In the genomic region with DNA sequence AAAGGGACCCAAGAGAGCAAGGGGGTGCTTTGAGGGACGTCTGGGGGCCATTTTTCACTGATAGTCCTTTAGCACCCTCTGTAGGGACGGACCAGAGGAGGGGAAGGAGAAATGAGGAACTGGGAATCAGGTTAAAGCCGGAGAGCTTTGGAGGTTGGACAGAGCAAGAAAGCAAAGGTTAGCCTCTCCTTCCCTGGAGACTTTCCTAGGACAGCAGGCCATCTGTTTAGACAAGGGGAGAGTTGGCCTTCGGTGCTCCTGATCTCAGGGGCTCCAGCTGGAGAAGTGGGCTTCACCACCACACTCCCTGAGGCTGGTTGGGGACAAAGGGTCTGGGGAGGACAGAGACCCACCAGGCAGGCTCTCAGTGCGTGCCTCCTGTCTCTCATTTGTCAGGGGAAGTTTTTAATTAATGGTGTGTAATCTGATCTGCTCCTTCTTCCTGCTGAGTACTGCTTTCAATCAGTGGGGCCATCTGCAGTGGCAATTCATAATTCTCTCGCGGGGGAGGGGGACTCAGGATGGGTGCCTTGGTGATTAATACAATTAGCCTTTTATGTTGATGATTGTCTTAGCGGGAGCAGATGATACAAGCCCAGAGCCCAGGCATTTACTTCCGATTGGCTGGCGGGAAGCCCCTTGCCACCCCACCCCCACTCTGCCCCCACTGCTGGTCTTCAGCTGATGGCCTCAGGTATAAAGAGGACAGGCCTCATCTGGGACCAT, we compare ENCODE assay signal across 10 mouse cellular contexts. TPM values are rescaled to one million over a fixed set of nuclear protein-coding genes. Genes with fewer than 3 reads are reported as not detected.
DNase-seq lines count a peak whose midpoint lies in the region; ATAC-seq and TF ChIP-seq lines count a peak whose summit lies in the region.
"Had no signal": no experiment of that assay in that cellular context is flagged by ENCODE, and none has a peak within 500 bp of the region (broad histone marks: within the 10 kb centered on the region; RNA-seq: fewer than 3 reads in every experiment).

No protein-coding gene starts in this region.

- H3K27me3 ChIP-seq in embryonic facial prominence, embryonic 12.5 days, result peaks cover 58% of the 10 kb centered on the region
- H3K27me3 ChIP-seq in hindbrain, postnatal 0 days (ENCODE audit: insufficient read depth, low read length), result no peaks in the 10 kb centered on the region
- 0 out of 2 replicates have a peak, but pooled peaks cover 2% of the 10 kb centered on the region for H3K27me3 ChIP-seq in heart, adult 2 months (ENCODE audit: control insufficient read depth, insufficient read depth, low read length)

- H3K36me3 ChIP-seq in embryonic facial prominence, embryonic 12.5 days, result no peaks in the 10 kb centered on the region
- H3K36me3 ChIP-seq in hindbrain, postnatal 0 days (ENCODE audit: insufficient read depth, low read length), result no peaks in the 10 kb centered on the region
- no peaks in the 10 kb centered on the region for H3K36me3 ChIP-seq in heart, adult 2 months (ENCODE audit: control insufficient read depth, insufficient read depth, low read length)
- H3K36me3 ChIP-seq: limb, embryonic 12.5 days had no signal

- 0 out of 2 replicates have a peak, but pooled peaks cover 2% of the 10 kb centered on the region for H3K9me3 ChIP-seq in embryonic facial prominence, embryonic 12.5 days
- H3K9me3 ChIP-seq in hindbrain, postnatal 0 days (ENCODE audit: low read length), result no peaks in the 10 kb centered on the region
- H3K9me3 ChIP-seq: limb, embryonic 12.5 days had no signal

- H3K9ac ChIP-seq in embryonic facial prominence, embryonic 12.5 days, result no peak overlapping the region
- no peak overlapping the region for H3K9ac ChIP-seq in hindbrain, postnatal 0 days (replicated peaks; ENCODE audit: low read length)
- no peak overlapping the region for H3K9ac ChIP-seq in heart, adult 2 months (ENCODE audit: low read depth, low read length)
- H3K9ac ChIP-seq: limb, embryonic 12.5 days had no signal

- no peak for TF ChIP-seq POLR2A in heart, adult 2 months (IDR thresholded peaks at IDR 0.05; ENCODE audit: insufficient read depth, low read depth, low read length)

- H3K4me2 ChIP-seq in embryonic facial prominence, embryonic 12.5 days (replicated peaks), result peak overlapping the region; percentile 1; the same call in 1 of the 2 replicates
- H3K4me2 ChIP-seq in hindbrain, postnatal 0 days (ENCODE audit: low read depth, low read length), result no peak overlapping the region
- H3K4me2 ChIP-seq: limb, embryonic 12.5 days had no signal

- no peak overlapping the region for H3K27ac ChIP-seq in embryonic facial prominence, embryonic 12.5 days
- peak overlapping the region; percentile 45; the same call in 1 of the 2 replicates for H3K27ac ChIP-seq in hindbrain, postnatal 0 days
- H3K27ac ChIP-seq in heart, adult 2 months, result no peak overlapping the region
- H3K27ac ChIP-seq: limb, embryonic 12.5 days had no signal

- H3K4me1 ChIP-seq in embryonic facial prominence, embryonic 12.5 days, result peaks cover 38% of the 10 kb centered on the region
- peaks cover 15% of the 10 kb centered on the region for H3K4me1 ChIP-seq in hindbrain, postnatal 0 days (ENCODE audit: insufficient read depth, low read length)
- H3K4me1 ChIP-seq in heart, adult 2 months (ENCODE audit: control insufficient read depth, insufficient read depth, low read length), result no peaks in the 10 kb centered on the region

- WGBS in embryonic facial prominence, embryonic 12.5 days, result 8% methylated on average over 10 of the region's 10 CpGs
- WGBS in hindbrain, postnatal 0 days, result 10% methylated on average over 10 of the region's 10 CpGs
- 48% methylated on average over 10 of the region's 10 CpGs for WGBS in heart, adult 2 months

- no peak for TF ChIP-seq CTCF in hindbrain, postnatal 0 days (IDR thresholded peaks at IDR 0.05; ENCODE audit: low read depth)
- no peak for TF ChIP-seq CTCF in heart, adult 2 months (IDR thresholded peaks at IDR 0.05)

- ATAC-seq in embryonic facial prominence, embryonic 12.5 days (ENCODE audit: insufficient number of reproducible peaks, insufficient read depth, low FRiP score, low TSS enrichment), result no peak
- ATAC-seq in hindbrain, postnatal 0 days, result peak; percentile 69

- DNase-seq in left cerebral cortex, postnatal 4 days, result peak; percentile 68
- no peak for DNase-seq in left cerebral cortex, adult 18-20 months (ENCODE audit: low spot score in 2 of 2)
- DNase-seq in hindbrain, postnatal 0 days (ENCODE audit: low spot score), result peak; percentile 74
- DNase-seq in retina, embryonic 14.5 days (ENCODE audit: low spot score), result peak; percentile 85
- DNase-seq in heart, adult 2 months, result no peak
- no peak for DNase-seq in testis, postnatal 10 days (ENCODE audit: low spot score)
- DNase-seq in adipocyte (ENCODE audit: low spot score), result no peak

- intact Hi-C loops in left cerebral cortex, postnatal 4 days (cut with DNase I), result no loop called here
- intact Hi-C loops in heart, adult 2 months (cut with DNase I), result no loop called here

- no peak overlapping the region for H3K4me3 ChIP-seq in embryonic facial prominence, embryonic 12.5 days
- no peak overlapping the region for H3K4me3 ChIP-seq in hindbrain, postnatal 0 days (ENCODE audit: low read length)
- no peak overlapping the region for H3K4me3 ChIP-seq in heart, adult 2 months
- H3K4me3 ChIP-seq: limb, embryonic 12.5 days had no signal

- H3K79me2 ChIP-seq in heart, adult 2 months (replicated peaks; ENCODE audit: control insufficient read depth, insufficient read depth, low read length), result no peaks in the 10 kb centered on the region

- TF ChIP-seq EP300 in heart, adult 2 months (IDR thresholded peaks at IDR 0.05; ENCODE audit: insufficient read depth, low read depth, low read length), result no peak

RNA-seq across cellular contexts. Expression of a gene that starts 6.4 kb away (rescaled TPM):
- total RNA-seq in left cerebral cortex, postnatal 4 days (2021), result not detected
- under 1 TPM; 0.35 to 0.61 TPM for total RNA-seq in left cerebral cortex, adult 18-20 months (2021)
- polyA plus RNA-seq in embryonic facial prominence, embryonic 12.5 days (2016; fragmentation: Nextera tagmentation; extraction: Ambion mirVana), result 0.08 TPM in 1 of 2 replicates, not detected in the other
- total RNA-seq in hindbrain, postnatal 0 days (2014; rRNA removed), result 0.14 and 0.26 TPM in 2 replicates
- 0.33 and 0.50 TPM in 2 replicates for polyA plus RNA-seq in hindbrain, postnatal 0 days (2015; fragmentation: Nextera tagmentation; extraction: Ambion mirVana)
- total RNA-seq in heart, adult 2 months (2021), result under 1 TPM; 0.18 to 0.27 TPM
- polyA plus RNA-seq in heart, adult 2 months (2012; rRNA removed), result 0.08 and 0.18 TPM in 2 replicates
- total RNA-seq: megakaryocyte, adult 5-6 weeks had no signal
- polyA plus RNA-seq: limb, embryonic 12.5 days had no signal

RNA-seq across cellular contexts. Expression of a gene that starts 17.0 kb away (rescaled TPM):
- total RNA-seq in left cerebral cortex, postnatal 4 days (2021), result 1 to 10 TPM in 1 of 2 experiments, under 1 TPM in 1; 0.28 to 1.1 TPM
- total RNA-seq in left cerebral cortex, adult 18-20 months (2021), result under 1 TPM in 1 of 2 experiments, not detected in 1; 0.30 TPM
- 0.33 TPM in 1 of 2 replicates, not detected in the other for polyA plus RNA-seq in embryonic facial prominence, embryonic 12.5 days (2016; fragmentation: Nextera tagmentation; extraction: Ambion mirVana)
- total RNA-seq in hindbrain, postnatal 0 days (2014; rRNA removed), result 3.8 and 5.5 TPM in 2 replicates
- polyA plus RNA-seq in hindbrain, postnatal 0 days (2015; fragmentation: Nextera tagmentation; extraction: Ambion mirVana), result 1.1 TPM in 2 replicates
- total RNA-seq in heart, adult 2 months (2021), result under 1 TPM in 1 of 2 experiments, not detected in 1; 0.42 TPM
- polyA plus RNA-seq in heart, adult 2 months (2012; rRNA removed), result 0.91 and 7.2 TPM in 2 replicates
- total RNA-seq: megakaryocyte, adult 5-6 weeks had no signal
- polyA plus RNA-seq: limb, embryonic 12.5 days had no signal

RNA-seq across cellular contexts. Expression of a gene that starts 28.7 kb away (rescaled TPM):
- not detected for total RNA-seq in left cerebral cortex, postnatal 4 days (2021)
- not detected for total RNA-seq in left cerebral cortex, adult 18-20 months (2021)
- polyA plus RNA-seq in embryonic facial prominence, embryonic 12.5 days (2016; fragmentation: Nextera tagmentation; extraction: Ambion mirVana), result not detected in 2 replicates
- not detected in 2 replicates for total RNA-seq in hindbrain, postnatal 0 days (2014; rRNA removed)
- 0.10 TPM in 1 of 2 replicates, not detected in the other for polyA plus RNA-seq in hindbrain, postnatal 0 days (2015; fragmentation: Nextera tagmentation; extraction: Ambion mirVana)
- under 1 TPM in 1 of 2 experiments, not detected in 1; 0.34 TPM for total RNA-seq in heart, adult 2 months (2021)
- 0.23 and 0.26 TPM in 2 replicates for polyA plus RNA-seq in heart, adult 2 months (2012; rRNA removed)
- total RNA-seq: megakaryocyte, adult 5-6 weeks had no signal
- polyA plus RNA-seq: limb, embryonic 12.5 days had no signal

RNA-seq across cellular contexts. Expression of a gene that starts 43.9 kb away (rescaled TPM):
- 10 to 100 TPM; 22.0 to 26.1 TPM for total RNA-seq in left cerebral cortex, postnatal 4 days (2021)
- total RNA-seq in left cerebral cortex, adult 18-20 months (2021), result 10 to 100 TPM; 12.4 to 13.0 TPM
- polyA plus RNA-seq in embryonic facial prominence, embryonic 12.5 days (2016; fragmentation: Nextera tagmentation; extraction: Ambion mirVana), result 136 and 149 TPM in 2 replicates
- total RNA-seq in hindbrain, postnatal 0 days (2014; rRNA removed), result 46.4 and 49.1 TPM in 2 replicates
- 49.7 and 52.0 TPM in 2 replicates for polyA plus RNA-seq in hindbrain, postnatal 0 days (2015; fragmentation: Nextera tagmentation; extraction: Ambion mirVana)
- total RNA-seq in heart, adult 2 months (2021), result 1 to 10 TPM; 1.5 to 1.9 TPM
- 1.6 and 2.0 TPM in 2 replicates for polyA plus RNA-seq in heart, adult 2 months (2012; rRNA removed)

Comparison
In these comparisons a context has a peak if more than half of its experiments do, and no peak if none do; other contexts are left out.
1. DNase-seq: peak in left cerebral cortex, postnatal 4 days (single experiment), hindbrain, postnatal 0 days (single experiment) and retina, embryonic 14.5 days (single experiment); none in left cerebral cortex, adult 18-20 months (0 of 2), heart, adult 2 months (0 of 2), testis, postnatal 10 days (single experiment) and adipocyte (single experiment).